Mouse (Mus musculus): ENCODE measurements around the gene Ptger3. TPM values are rescaled to one million over a fixed set of nuclear protein-coding genes. Genes with fewer than 3 reads are reported as not detected.

The Ptger3 gene
- total and polyA plus RNA-seq, 2 experiments from 2014 or later = 7.8 to 9.4 TPM

DNA sequence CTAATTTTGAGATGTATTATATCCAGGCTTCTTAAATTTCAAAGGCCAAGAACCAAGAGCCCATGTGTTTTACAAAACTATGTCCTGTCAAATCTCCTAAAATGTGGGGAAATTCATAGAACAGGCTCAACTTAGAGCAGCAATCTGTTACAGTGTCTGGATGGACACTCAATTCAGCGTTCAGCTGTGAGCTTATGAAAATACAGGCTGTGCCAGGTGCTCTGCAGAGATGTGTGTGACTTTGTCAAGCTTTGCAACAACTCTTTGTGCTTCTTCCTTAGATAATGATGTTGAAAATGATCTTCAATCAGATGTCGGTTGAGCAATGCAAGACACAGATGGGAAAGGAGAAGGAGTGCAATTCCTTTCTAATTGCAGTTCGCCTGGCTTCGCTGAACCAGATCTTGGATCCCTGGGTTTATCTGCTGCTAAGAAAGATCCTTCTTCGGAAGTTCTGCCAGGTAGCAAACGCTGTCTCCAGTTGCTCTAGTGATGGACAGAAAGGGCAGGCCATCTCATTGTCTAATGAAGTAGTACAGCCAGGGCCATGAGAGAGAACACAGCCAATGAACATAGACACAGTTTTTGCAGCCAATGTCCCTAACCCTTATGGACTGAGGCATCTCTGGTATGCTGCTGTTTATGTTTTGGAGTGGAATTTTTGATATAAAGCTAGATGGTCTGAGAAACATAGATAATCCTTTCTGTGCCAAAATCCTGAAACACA lies 38.2 kb downstream of the Ptger3 start:
- Histone ChIP-seq H3K36me3 (ENCODE audit: insufficient read depth, low read length) (no peaks in the 10 kb centered on the region), H3K4me3 (ENCODE audit: low read depth, low read length) (no peak overlapping the region), H3K9ac (replicated peaks; ENCODE audit: low read length, poor library complexity, severe bottlenecking) (no peak overlapping the region), H3K9me3 (ENCODE audit: low read length) (no peaks in the 10 kb centered on the region), H3K27me3 (ENCODE audit: insufficient read depth, low read length) (no peaks in the 10 kb centered on the region), H3K4me2 (ENCODE audit: low read depth, low read length, poor library complexity, severe bottlenecking) (no peak overlapping the region), H3K27ac (ENCODE audit: low read depth, low read length) (no peak overlapping the region), H3K4me1 (ENCODE audit: insufficient read depth, low read length) (no peaks in the 10 kb centered on the region)
- WGBS = 86% methylated on average over 6 of the region's 6 CpGs
- no peak for DNase-seq (ENCODE audit: low spot score)
- TF ChIP-seq CTCF (IDR thresholded peaks at IDR 0.05) = no peak
- no peak for ATAC-seq (ENCODE audit: low FRiP score)

DNA sequence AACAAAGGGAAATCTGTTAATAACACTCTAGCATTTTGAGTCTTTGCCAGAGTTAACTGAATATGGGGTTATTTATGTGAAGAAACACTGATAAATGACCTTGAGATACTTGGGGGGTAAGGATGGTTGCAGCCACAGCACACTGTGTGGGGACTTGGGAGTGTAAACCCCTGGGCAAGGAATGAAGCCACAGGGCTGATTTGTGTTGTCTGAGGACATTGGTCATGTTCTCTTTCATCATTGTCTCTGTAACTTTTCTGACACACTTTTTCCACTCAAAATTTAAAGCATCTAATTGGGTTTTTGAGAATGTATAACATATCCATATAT lies 38.7 kb downstream of the Ptger3 start:
- ATAC-seq (ENCODE audit: low FRiP score) = no peak

DNA sequence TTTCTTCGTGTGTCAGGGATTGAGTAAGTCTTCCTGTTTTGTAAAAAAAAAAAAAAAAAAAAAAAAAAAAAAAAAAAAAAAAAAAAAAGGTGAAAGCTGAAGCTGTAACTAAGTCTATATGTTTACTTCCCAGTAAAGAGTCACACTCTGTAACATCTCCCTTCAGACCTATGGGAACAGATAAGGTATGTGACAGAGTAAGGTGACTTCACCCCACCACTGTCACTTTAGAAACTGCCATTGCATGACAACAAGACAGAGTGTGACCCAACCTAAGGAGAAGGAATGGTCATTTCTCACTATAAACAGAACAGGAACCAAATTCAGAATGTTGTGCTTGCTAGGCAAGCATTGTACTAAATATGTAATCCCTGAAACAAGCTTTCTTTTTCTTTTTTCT lies 46.9 kb downstream of the Ptger3 start:
- no peaks in the 10 kb centered on the region for H3K4me1 ChIP-seq (ENCODE audit: insufficient read depth, low read length)
- H3K9ac ChIP-seq (replicated peaks; ENCODE audit: low read length, poor library complexity, severe bottlenecking) = no peak overlapping the region
- no peaks in the 10 kb centered on the region for H3K36me3 ChIP-seq (ENCODE audit: insufficient read depth, low read length)
- no peaks in the 10 kb centered on the region for H3K9me3 ChIP-seq (ENCODE audit: low read length)
- no peak overlapping the region for H3K4me2 ChIP-seq (ENCODE audit: low read depth, low read length, poor library complexity, severe bottlenecking)
- DNase-seq (ENCODE audit: low spot score) (no peak), ATAC-seq (ENCODE audit: low FRiP score) (no peak)
- TF ChIP-seq CTCF (IDR thresholded peaks at IDR 0.05) = no peak
- H3K27ac ChIP-seq (ENCODE audit: low read depth, low read length) = no peak overlapping the region
- no peaks in the 10 kb centered on the region for H3K27me3 ChIP-seq (ENCODE audit: insufficient read depth, low read length)
- 54% methylated on average over 1 of the region's 1 CpGs for WGBS
- no peak overlapping the region for H3K4me3 ChIP-seq (ENCODE audit: low read depth, low read length)

More for the DNA sequence above, 38.7 kb downstream of the Ptger3 start:
- H3K27ac ChIP-seq (ENCODE audit: low read depth, low read length) = no peak overlapping the region
- TF ChIP-seq CTCF (IDR thresholded peaks at IDR 0.05) = no peak
- no peak overlapping the region for H3K9ac ChIP-seq (replicated peaks; ENCODE audit: low read length, poor library complexity, severe bottlenecking)
- no peaks in the 10 kb centered on the region for H3K27me3 ChIP-seq (ENCODE audit: insufficient read depth, low read length)
- H3K9me3 ChIP-seq (ENCODE audit: low read length) = no peaks in the 10 kb centered on the region
- no peak overlapping the region for H3K4me2 ChIP-seq (ENCODE audit: low read depth, low read length, poor library complexity, severe bottlenecking)
- no peaks in the 10 kb centered on the region for H3K4me1 ChIP-seq (ENCODE audit: insufficient read depth, low read length)
- no peak overlapping the region for H3K4me3 ChIP-seq (ENCODE audit: low read depth, low read length)
- no peaks in the 10 kb centered on the region for H3K36me3 ChIP-seq (ENCODE audit: insufficient read depth, low read length)
- DNase-seq (ENCODE audit: low spot score) = no peak

DNA sequence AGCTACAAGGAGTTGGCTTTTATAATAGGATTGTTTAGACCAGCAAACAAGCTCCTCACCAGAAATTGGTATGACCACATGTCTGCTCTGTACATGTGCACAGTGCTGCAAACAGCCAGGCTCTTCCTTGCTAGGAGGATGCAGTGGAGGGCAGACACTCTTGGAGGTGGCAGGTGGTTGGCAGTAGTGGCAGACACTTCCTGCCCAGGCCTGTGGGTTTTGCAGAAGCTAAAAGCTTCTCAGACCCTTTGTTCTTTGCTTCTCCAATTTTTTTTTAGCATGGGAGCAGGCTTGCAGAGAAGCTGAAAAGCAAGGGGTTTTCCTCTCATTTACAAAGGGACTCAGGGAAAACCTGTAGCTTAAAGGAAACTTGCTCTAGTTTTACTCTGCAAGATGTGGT lies 50.3 kb downstream of the Ptger3 start:
- H3K27ac ChIP-seq (ENCODE audit: low read depth, low read length) = no peak overlapping the region
- no peak overlapping the region for H3K4me3 ChIP-seq (ENCODE audit: low read depth, low read length)
- no peaks in the 10 kb centered on the region for H3K4me1 ChIP-seq (ENCODE audit: insufficient read depth, low read length)
- ATAC-seq (ENCODE audit: low FRiP score) (no peak), DNase-seq (ENCODE audit: low spot score) (no peak)
- no peaks in the 10 kb centered on the region for H3K9me3 ChIP-seq (ENCODE audit: low read length)
- H3K27me3 ChIP-seq (ENCODE audit: insufficient read depth, low read length) = no peaks in the 10 kb centered on the region
- TF ChIP-seq CTCF (IDR thresholded peaks at IDR 0.05) = no peak
- no peak overlapping the region for H3K9ac ChIP-seq (replicated peaks; ENCODE audit: low read length, poor library complexity, severe bottlenecking)
- no peak overlapping the region for H3K4me2 ChIP-seq (ENCODE audit: low read depth, low read length, poor library complexity, severe bottlenecking)
- H3K36me3 ChIP-seq (ENCODE audit: insufficient read depth, low read length) = no peaks in the 10 kb centered on the region

DNA sequence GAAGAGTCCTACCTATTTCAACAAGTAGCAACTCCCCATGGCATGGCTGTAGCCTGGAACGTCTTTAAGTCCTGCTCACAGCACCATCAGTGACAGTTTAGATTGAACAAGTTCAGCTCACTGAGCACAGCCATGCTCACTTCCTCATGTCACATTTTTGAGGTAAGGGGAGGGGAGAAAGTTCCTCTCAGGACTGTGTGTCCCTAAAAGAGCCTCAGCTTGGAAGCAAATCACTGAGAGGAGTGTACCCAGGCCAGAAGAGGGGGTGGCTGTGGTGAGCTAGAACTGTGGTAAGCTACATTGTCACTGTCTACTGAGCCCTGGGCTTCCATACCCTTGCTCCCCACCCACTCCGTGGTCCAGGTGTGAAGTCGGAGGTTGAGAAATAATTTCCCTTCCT lies 60.7 kb downstream of the Ptger3 start:
- H3K9me3 ChIP-seq (ENCODE audit: low read length) = no peaks in the 10 kb centered on the region
- TF ChIP-seq CTCF (IDR thresholded peaks at IDR 0.05) = no peak
- H3K4me1 ChIP-seq (ENCODE audit: insufficient read depth, low read length) = no peaks in the 10 kb centered on the region
- H3K4me3 ChIP-seq (ENCODE audit: low read depth, low read length) = no peak overlapping the region
- H3K36me3 ChIP-seq (ENCODE audit: insufficient read depth, low read length) = no peaks in the 10 kb centered on the region
- ATAC-seq (ENCODE audit: low FRiP score) (no peak), DNase-seq (ENCODE audit: low spot score) (no peak)
- H3K27me3 ChIP-seq (ENCODE audit: insufficient read depth, low read length) = no peaks in the 10 kb centered on the region
- no peak overlapping the region for H3K27ac ChIP-seq (ENCODE audit: low read depth, low read length)
- WGBS = 92% methylated on average over 3 of the region's 3 CpGs
- H3K9ac ChIP-seq (replicated peaks; ENCODE audit: low read length, poor library complexity, severe bottlenecking) = no peak overlapping the region
- no peak overlapping the region for H3K4me2 ChIP-seq (ENCODE audit: low read depth, low read length, poor library complexity, severe bottlenecking)

DNA sequence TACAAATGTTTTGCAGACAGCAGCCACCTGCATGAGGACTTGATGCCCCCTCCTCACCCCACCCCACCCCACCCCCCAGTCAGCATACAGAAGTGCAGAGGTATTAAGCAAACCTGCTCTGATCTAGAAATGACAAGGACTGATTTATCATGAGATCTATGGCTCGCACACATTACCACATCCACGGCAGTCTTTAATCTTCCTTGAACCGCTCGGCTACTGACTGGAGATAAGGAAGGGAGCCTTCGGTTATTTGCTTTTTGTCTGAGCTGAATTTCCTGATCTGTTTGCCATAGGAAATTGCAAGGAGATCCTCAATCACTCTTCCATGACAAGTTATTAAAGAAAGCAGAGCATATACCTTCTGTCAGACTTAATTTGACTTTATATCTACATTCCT lies 64.0 kb downstream of the Ptger3 start:
- Histone ChIP-seq H3K4me2 (ENCODE audit: low read depth, low read length, poor library complexity, severe bottlenecking) (no peak overlapping the region), H3K4me3 (ENCODE audit: low read depth, low read length) (no peak overlapping the region), H3K9me3 (ENCODE audit: low read length) (no peaks in the 10 kb centered on the region), H3K4me1 (ENCODE audit: insufficient read depth, low read length) (no peaks in the 10 kb centered on the region), H3K27me3 (ENCODE audit: insufficient read depth, low read length) (no peaks in the 10 kb centered on the region), H3K36me3 (ENCODE audit: insufficient read depth, low read length) (no peaks in the 10 kb centered on the region), H3K9ac (replicated peaks; ENCODE audit: low read length, poor library complexity, severe bottlenecking) (no peak overlapping the region), H3K27ac (ENCODE audit: low read depth, low read length) (no peak overlapping the region)
- WGBS = 81% methylated on average over 5 of the region's 5 CpGs
- DNase-seq (ENCODE audit: low spot score) = no peak
- no peak for TF ChIP-seq CTCF (IDR thresholded peaks at IDR 0.05)
- no peak for ATAC-seq (ENCODE audit: low FRiP score)

Measured in midbrain, postnatal 0 days (tissue).